Mouse (Mus musculus) T-helper 2 cell (primary cell): ENCODE measurements around the gene Olfr1494.

Experiments
- in situ Hi-C: fragments of 300-600 bp; cut with MboI, MseI; formaldehyde crosslinking; loops from one replicate; pipeline ENCODE4 v1.15.1; 2025; ENCODE audit warnings: high pct_unique_total_duplicates

The Olfr1494 gene

DNA sequence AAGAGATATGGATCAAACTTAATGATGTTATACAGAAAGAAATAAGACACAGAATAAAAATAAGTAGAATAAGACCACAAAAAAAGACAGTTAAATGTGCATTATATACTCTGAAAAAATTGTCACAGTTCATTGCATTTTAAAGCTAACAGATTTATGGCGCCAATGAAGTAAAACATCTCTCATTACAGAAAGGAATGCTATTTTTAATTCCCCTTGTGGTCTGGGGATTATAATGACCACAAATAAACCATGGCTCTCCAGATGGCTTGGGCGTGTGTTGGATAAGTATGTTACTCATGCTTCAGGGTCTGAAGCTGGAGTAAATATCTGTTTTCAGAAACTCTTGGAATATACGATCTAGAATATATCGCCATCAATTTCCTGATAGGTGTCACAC lies at the start of gene Olfr1494:
TSS of gene Olfr1494 (plus strand) at position 301 of the 400 bp plus-strand sequence.
- in situ Hi-C loops: no loop called here

DNA sequence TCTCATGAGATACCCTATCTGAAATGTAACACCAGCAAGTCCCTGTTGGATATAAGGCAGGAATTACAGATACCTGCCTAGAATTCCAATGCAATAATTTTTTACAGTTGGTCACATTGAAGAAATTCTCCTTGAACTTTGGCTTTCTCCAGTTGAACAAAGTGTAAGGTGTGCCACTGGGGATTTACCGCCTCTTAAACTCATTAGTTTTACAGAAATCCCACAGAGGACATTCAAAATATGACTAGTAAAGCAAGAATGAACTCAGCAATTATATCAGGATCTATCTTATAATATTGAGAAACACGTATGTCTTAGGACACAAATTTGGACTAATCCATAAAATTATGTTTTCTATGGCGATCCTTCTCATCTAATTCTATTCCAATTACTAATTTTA lies 42.6 kb upstream of the Olfr1494 start, which contains the start of gene Olfr1491:
TSS of gene Olfr1491 (plus strand) at position 301 of the 400 bp plus-strand sequence.
- in situ Hi-C loops: no loop called here

GRCm38 (mm10) chr19:13722978-13723377 lies 16.6 kb upstream of the Olfr1494 start, which contains the start of gene Olfr1493-ps1:
TSS of gene Olfr1493-ps1 (plus strand) at chr19:13723278.
- in situ Hi-C loops: no loop called here

- in situ Hi-C loops: no loop called here
Observed at GRCm38 (mm10) chr19:13749366-13749765, 9.8 kb downstream of the Olfr1494 start.

DNA sequence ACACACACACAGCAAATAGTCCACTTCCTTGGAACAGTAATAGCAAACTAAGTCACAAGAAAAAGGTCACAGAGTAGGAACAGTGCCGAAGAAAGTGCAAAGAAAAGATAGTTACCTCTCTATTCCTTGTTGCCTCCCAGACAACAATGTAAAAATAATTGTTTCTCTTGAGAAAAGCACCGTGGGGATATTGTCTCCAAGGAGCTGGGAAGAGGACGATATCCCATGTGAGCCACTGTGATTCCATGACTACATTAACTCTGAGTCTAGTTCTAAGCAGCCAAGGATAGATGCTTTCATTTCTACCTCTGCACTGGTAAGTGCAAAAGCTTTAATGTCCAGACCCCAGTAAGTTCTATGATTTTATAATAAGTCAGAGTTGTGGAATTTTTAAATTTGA lies 24.8 kb downstream of the Olfr1494 start, which contains the start of gene Olfr1495:
TSS of gene Olfr1495 (plus strand) at position 301 of the 400 bp plus-strand sequence.
- in situ Hi-C loops: loop anchor here (5.0 kb wide), 1 partner anchor 82 kb away; no protein-coding TSS in a partner anchor

GRCm38 (mm10) chr19:13768565-13769276 lies 29.2 kb downstream of the Olfr1494 start:
- in situ Hi-C loops: no loop called here

GRCm38 (mm10) chr19:13777578-13777977 lies 38.0 kb downstream of the Olfr1494 start, which contains the start of gene Olfr1496:
TSS of gene Olfr1496 (plus strand) at chr19:13777878.
- in situ Hi-C loops: no loop called here

DNA sequence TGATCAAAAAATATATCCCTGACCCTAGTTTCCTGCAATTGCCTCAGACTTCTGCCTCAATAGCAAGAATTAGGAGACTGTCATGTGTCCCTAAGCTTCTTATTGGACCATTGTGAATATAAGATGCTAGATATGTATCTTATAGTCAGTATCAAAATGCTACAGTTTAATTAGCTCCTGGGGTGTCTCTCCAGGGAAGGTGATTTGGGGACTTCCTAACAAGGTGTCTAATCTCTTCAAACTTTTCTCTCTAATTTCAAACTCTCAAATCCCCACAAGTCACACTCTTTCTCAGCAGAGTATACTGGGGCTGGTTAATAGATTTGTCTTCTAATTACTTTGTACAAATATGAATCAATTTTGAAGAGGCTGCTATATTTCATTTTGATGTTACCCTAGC lies 58.6 kb downstream of the Olfr1494 start, which contains the start of gene Olfr1497:
TSS of gene Olfr1497 (minus strand) at position 101 of the 400 bp plus-strand sequence.
- in situ Hi-C loops: no loop called here
